Mouse (Mus musculus) G1E (cell line): ENCODE results near the gene Ccsap. TPM values are rescaled to one million over a fixed set of nuclear protein-coding genes. Genes with fewer than 3 reads are reported as not detected.
A peak's percentile ranks its signal among the peaks of the same experiment; 100 is the strongest.

Experiments
- ATAC-seq: 2 replicates; pipeline ENCODE4 v1.8.0; 2016; ENCODE audit warnings: mild to moderate bottlenecking; ENCODE audit not compliant: insufficient number of reproducible peaks, poor library complexity, low FRiP score, severe bottlenecking; ENCODE audit errors: extremely low read depth
- DNase-seq: peaks from one replicate; pipeline ENCODE4 v3.0.0; 2012; ENCODE audit warnings: low spot score
- H3K27me3 ChIP-seq: 2 replicates; pipeline ENCODE4 v1.6.1; 2012; ENCODE audit warnings: mild to moderate bottlenecking, low read length, inconsistent platforms; ENCODE audit not compliant: insufficient read depth
- H3K36me3 ChIP-seq: replicated peaks from 2 replicates; pipeline ENCODE3; 2012; ENCODE audit warnings: mild to moderate bottlenecking, inconsistent platforms
- H3K4me1 ChIP-seq: 2 replicates; pipeline ENCODE4 v1.6.1; 2012; ENCODE audit warnings: low read depth, low read length, inconsistent platforms, mixed read lengths; ENCODE audit not compliant: insufficient read depth
- H3K4me3 ChIP-seq: 2 replicates; pipeline ENCODE4 v1.5.1; 2012; ENCODE audit warnings: low read depth, mild to moderate bottlenecking, inconsistent platforms, low read length, moderate library complexity, mixed read lengths
- H3K9me3 ChIP-seq: replicated peaks from 2 replicates; pipeline ENCODE4 v1.6.1; 2012; ENCODE audit warnings: inconsistent platforms
- CTCF ChIP-seq: IDR thresholded peaks from 2 replicates; pipeline ENCODE4 v1.5.1; 2012; ENCODE audit warnings: low read depth, low read length, inconsistent platforms, mixed read lengths
- GATA1 ChIP-seq: IDR thresholded peaks from 2 replicates; pipeline ENCODE4 v1.6.1; 2012; ENCODE audit warnings: borderline replicate concordance, low read length, inconsistent platforms, mixed read lengths
- GATA2 ChIP-seq: IDR thresholded peaks from 2 replicates; pipeline ENCODE4 v1.6.1; 2012; ENCODE audit warnings: low read depth, low read length, inconsistent platforms, borderline replicate concordance
- POLR2AphosphoS5 ChIP-seq: IDR thresholded peaks from 2 replicates; pipeline ENCODE4 v1.6.1; 2012; ENCODE audit warnings: low read depth, low read length, inconsistent platforms; ENCODE audit not compliant: insufficient replicate concordance
- TAL1 ChIP-seq: conservative IDR thresholded peaks from 2 replicates; pipeline ENCODE4 v1.6.1; 2012; ENCODE audit warnings: low read depth, low read length, inconsistent platforms, mixed read lengths
- polyA plus RNA-seq: library from polyadenylated mRNA; stranded (reverse); fragments of >175 nt; gene quantifications from 2 replicates; pipeline ENCODE4 v1.2.3, GENCODE M21; 2012
- total RNA-seq, 2 experiments: library from RNA; stranded (forward) in 1 of 2; stranded (reverse) in 1 of 2; fragments of 200-1000 nt in 1 of 2; fragments of >200 nt in 1 of 2; fragmentation: Nextera tagmentation in 1 of 2; gene quantifications; 2 replicates each; pipeline ENCODE4 v1.2.3; 2014 to 2017

Ccsap gene
- total and polyA plus RNA-seq, 3 experiments, result 9.4 to 16.3 (median 11.7) TPM

DNA sequence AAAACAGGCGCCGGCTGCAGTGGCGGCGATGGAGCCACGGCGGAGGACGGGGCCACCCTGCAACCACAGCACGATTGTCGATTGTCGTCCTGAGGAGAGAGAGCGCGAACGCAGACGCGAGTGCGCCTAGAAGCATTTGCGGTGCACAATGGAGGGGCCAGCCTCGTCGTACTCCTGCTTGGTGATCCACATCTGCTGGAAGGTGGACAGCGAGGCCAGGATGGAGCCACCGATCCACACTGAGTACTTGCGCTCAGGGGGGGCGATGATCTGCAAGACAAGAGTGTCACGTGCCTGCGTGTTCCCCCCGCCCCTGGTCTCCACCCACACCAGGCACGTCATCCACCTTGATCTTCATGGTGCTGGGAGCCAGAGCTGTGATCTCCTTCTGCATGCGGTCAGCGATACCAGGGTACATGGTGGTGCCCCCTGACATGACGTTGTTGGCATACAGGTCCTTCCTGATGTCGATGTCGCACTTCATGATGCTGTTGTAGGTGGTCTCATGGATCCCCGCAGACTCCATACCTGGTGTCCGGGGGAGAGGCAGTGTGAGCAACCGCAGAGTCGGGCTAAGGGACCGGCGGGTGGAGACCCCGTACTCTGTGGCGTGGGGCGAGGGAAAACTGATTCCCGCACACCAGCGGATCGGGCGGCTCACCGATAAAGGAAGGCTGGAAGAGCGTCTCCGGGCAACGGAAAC is 32.0 kb upstream of the Ccsap start:
- H3K27me3 ChIP-seq, result peaks cover 9% of the 10 kb centered on the region; the same call in 1 of the 2 replicates
- TF ChIP-seq GATA1 (no peak), TAL1 (no peak), POLR2AphosphoS5 (no peak), GATA2 (no peak), CTCF (no peak)
- H3K4me1 ChIP-seq, result no peaks in the 10 kb centered on the region
- H3K4me3 ChIP-seq, result no peak overlapping the region
- H3K9me3 ChIP-seq, result no peaks in the 10 kb centered on the region
- DNase-seq, result no peak
- ATAC-seq, result no peak
- H3K36me3 ChIP-seq, result peaks cover 4% of the 10 kb centered on the region

DNA sequence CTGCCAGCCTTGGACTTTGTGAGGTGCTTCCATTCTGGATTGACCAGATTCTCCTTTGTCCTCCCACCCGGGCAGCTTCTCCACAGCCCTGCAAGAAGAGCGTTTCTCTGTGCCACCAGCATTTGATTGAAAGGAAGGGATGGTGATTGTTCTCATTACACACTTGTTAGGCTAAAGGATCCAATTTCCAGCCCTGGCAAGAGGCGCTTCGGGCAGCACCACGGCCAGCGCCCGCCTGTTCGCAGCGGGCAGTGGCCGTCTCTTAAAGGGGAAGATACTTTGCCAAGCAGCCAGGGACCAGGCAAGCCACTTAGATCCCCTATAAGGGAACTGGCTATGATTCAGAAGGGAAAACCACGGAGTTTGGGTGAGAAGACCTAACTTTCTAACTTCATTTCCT is 31.3 kb upstream of the Ccsap start:
- no peak for TF ChIP-seq POLR2AphosphoS5
- no peak for TF ChIP-seq CTCF
- TF ChIP-seq GATA1, result no peak
- TF ChIP-seq GATA2, result no peak
- no peak for TF ChIP-seq TAL1
- Histone ChIP-seq H3K36me3 (no peaks in the 10 kb centered on the region), H3K4me3 (no peak overlapping the region), H3K4me1 (no peaks in the 10 kb centered on the region), H3K27me3 (peaks cover 16% of the 10 kb centered on the region), H3K9me3 (no peaks in the 10 kb centered on the region)
- DNase-seq (peak; percentile 31), ATAC-seq (no peak)

GRCm38 (mm10) chr8:123889797-123890196 is 29.8 kb upstream of the Ccsap start:
- H3K9me3 ChIP-seq, result no peaks in the 10 kb centered on the region
- H3K4me3 ChIP-seq, result no peak overlapping the region
- ATAC-seq (no peak), DNase-seq (no peak)
- no peaks in the 10 kb centered on the region for H3K36me3 ChIP-seq
- H3K27me3 ChIP-seq, result peaks cover 26% of the 10 kb centered on the region
- TF ChIP-seq GATA2 (no peak), GATA1 (no peak), POLR2AphosphoS5 (no peak), CTCF (no peak), TAL1 (no peak)
- H3K4me1 ChIP-seq, result no peaks in the 10 kb centered on the region

- DNase-seq (no peak), ATAC-seq (no peak)
- no peaks in the 10 kb centered on the region for H3K4me1 ChIP-seq
- H3K27me3 ChIP-seq, result peaks cover 41% of the 10 kb centered on the region
- H3K9me3 ChIP-seq, result no peaks in the 10 kb centered on the region
- TF ChIP-seq GATA1 (no peak), GATA2 (no peak)
- no peak overlapping the region for H3K4me3 ChIP-seq
- H3K36me3 ChIP-seq, result no peaks in the 10 kb centered on the region
Measured at GRCm38 (mm10) chr8:123887956-123888355, 27.9 kb upstream of the Ccsap start.

- H3K4me1 ChIP-seq, result no peaks in the 10 kb centered on the region
- no peaks in the 10 kb centered on the region for H3K36me3 ChIP-seq
- TF ChIP-seq GATA1 (no peak), POLR2AphosphoS5 (no peak), TAL1 (no peak), CTCF (no peak), GATA2 (no peak)
- ATAC-seq, result no peak
- H3K27me3 ChIP-seq, result peaks cover 44% of the 10 kb centered on the region
- no peak for DNase-seq
- H3K4me3 ChIP-seq, result no peak overlapping the region
- no peaks in the 10 kb centered on the region for H3K9me3 ChIP-seq
Measured at GRCm38 (mm10) chr8:123887163-123887562, 27.2 kb upstream of the Ccsap start.

GRCm38 (mm10) chr8:123884721-123885565 is 24.9 kb upstream of the Ccsap start:
- no peaks in the 10 kb centered on the region for H3K4me1 ChIP-seq
- H3K9me3 ChIP-seq, result no peaks in the 10 kb centered on the region
- no peak overlapping the region for H3K4me3 ChIP-seq
- no peaks in the 10 kb centered on the region for H3K36me3 ChIP-seq
- H3K27me3 ChIP-seq, result peaks cover 42% of the 10 kb centered on the region
- ATAC-seq, result no peak
- no peak for TF ChIP-seq CTCF
- no peak for TF ChIP-seq GATA2
- no peak for TF ChIP-seq GATA1
- no peak for TF ChIP-seq TAL1
- TF ChIP-seq POLR2AphosphoS5, result no peak
- DNase-seq, result no peak
